Mouse (Mus musculus) megakaryocyte, embryonic 14.5 days (primary cell): Measurements from ENCODE around the gene 1110008L16Rik.

Experiments
- FLI1 ChIP-seq: IDR thresholded peaks from 2 replicates; pipeline ENCODE4 v1.6.1; 2012; ENCODE audit warnings: low read length, inconsistent platforms, mixed read lengths
- GATA1 ChIP-seq: IDR thresholded peaks from 3 replicates; pipeline ENCODE4 v1.6.1; 2012; ENCODE audit warnings: mixed read lengths, low read length, inconsistent platforms, borderline replicate concordance

DNA sequence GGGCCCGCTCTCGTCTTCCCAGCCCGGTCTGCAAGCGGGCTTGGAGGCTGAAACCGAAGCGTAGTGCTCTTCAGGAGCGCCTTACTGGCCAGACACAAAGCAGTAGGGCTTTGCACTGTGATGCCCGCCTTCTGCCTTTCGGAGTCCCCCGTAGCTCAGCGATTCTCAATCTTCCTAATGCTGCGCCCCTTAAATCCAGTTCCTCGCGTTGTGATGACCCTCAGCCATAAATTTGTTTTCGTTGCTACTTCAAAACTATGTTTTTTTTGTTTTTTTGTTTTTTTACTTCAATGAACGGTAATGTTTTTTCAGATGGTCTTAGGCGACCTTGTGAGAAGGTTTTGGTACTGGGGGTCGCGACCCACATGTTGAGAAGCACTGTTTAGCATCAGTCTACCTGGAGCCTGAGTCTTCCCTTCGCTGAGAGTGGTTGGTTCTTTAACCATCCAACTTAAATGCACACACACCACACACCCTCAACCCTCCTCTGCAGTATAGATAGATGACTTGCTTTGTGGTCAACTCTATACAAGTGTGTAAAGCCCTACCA is 99.8 kb downstream of the 1110008L16Rik start:
- TF ChIP-seq GATA1 (peak; percentile 69; the same call in 1 of the 3 replicates), FLI1 (no peak)
